Mouse (Mus musculus) ovary, postnatal 36 days (tissue): Measurements from ENCODE around the gene Oosp2.

Experiments used
- DNase-seq: peaks from one replicate; pipeline ENCODE4 v3.0.0; 2022; ENCODE audit warnings: low spot score, mixed read lengths

The Oosp2 gene

DNA sequence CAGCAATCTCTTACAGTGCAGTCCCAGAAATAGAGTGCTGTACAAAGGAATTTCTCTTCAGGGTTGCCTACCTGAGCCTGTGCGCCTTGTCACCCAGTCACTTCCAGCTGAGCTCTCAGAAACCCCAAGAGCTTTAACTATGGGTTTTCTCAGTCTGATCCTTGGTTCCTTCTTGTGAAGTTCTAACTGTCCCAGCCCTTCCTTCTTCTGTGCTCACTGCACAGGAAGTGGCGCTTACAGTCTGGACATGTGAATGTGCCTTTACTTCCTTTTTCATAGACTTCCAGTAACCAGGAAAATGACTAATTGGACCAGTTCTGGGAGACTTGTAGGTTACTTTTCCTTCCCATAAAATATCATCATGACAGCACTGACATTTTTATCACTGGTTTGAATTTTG is 55.8 kb downstream of the Oosp2 start, which contains the start of gene Ms4a6d:
Gene Ms4a6d (minus strand): TSS at position 247 of the 400 bp plus-strand sequence.
- no peak for DNase-seq

- DNase-seq: no peak
Measured at GRCm38 (mm10) chr19:11602026-11602425, 58.3 kb downstream of the Oosp2 start.

GRCm38 (mm10) chr19:11601349-11601748 is 59.0 kb downstream of the Oosp2 start:
- no peak for DNase-seq
